Mouse (Mus musculus) liver, embryonic 14.5 days (tissue): Measurements from ENCODE around the gene Lrrc46. TPM values are rescaled to one million over a fixed set of nuclear protein-coding genes. Genes with fewer than 3 reads are reported as not detected.
A peak's percentile ranks its signal among the peaks of the same experiment; 100 is the strongest.

Source experiments
- ATAC-seq: fragments of 200-750 bp; cut with Nextera tagmentation; 2 replicates; pipeline ENCODE4 v1.8.0; 2017; ENCODE audit warnings: moderate number of reproducible peaks, mild to moderate bottlenecking, moderate library complexity; ENCODE audit not compliant: insufficient read depth
- DNase-seq, 3 experiments: peaks; one replicate each; pipeline ENCODE4 v3.0.0-alpha.2; 2012 to 2013; ENCODE audit warnings: low read depth in 3 of 3, low spot score in 3 of 3
- H3K27ac ChIP-seq: fragments of 300-500 bp; sonication (generic); 2 replicates; pipeline ENCODE4 v1.5.1; 2014; ENCODE audit warnings: moderate library complexity, mild to moderate bottlenecking, control low read depth, inconsistent platforms
- H3K27me3 ChIP-seq: fragments of 300-500 bp; sonication (generic); 2 replicates; pipeline ENCODE4 v1.6.1; 2014; ENCODE audit warnings: mild to moderate bottlenecking, low read length, moderate library complexity; ENCODE audit not compliant: control insufficient read depth, insufficient read depth
- H3K36me3 ChIP-seq: fragments of 300-500 bp; sonication (generic); replicated peaks from 2 replicates; pipeline ENCODE4 v1.6.1; 2014; ENCODE audit warnings: low read depth; ENCODE audit not compliant: control insufficient read depth, insufficient read depth
- H3K4me1 ChIP-seq, 2 experiments: fragments of 200-500 bp in 1 of 2; fragments of 300-500 bp in 1 of 2; sonication (generic) in 1 of 2; replicated peaks; 2 replicates each; pipeline ENCODE4 v1.6.1; 2012 to 2014; ENCODE audit warnings: antibody characterized with exemption in 1 of 2, inconsistent platforms in 1 of 2, low read length in 1 of 2; ENCODE audit not compliant: control insufficient read depth in 2 of 2, insufficient read depth in 2 of 2
- H3K4me2 ChIP-seq: fragments of 300-500 bp; sonication (generic); 2 replicates; pipeline ENCODE4 v1.6.1; 2014; ENCODE audit warnings: low read depth, mild to moderate bottlenecking, control low read depth, moderate library complexity
- H3K4me3 ChIP-seq, 2 experiments: fragments of 200-500 bp in 1 of 2; fragments of 300-500 bp in 1 of 2; sonication (generic) in 1 of 2; 2 replicates each; pipeline ENCODE4 v1.5.1; 2012 to 2014; ENCODE audit warnings: low read depth in 2 of 2, low read length in 2 of 2, mild to moderate bottlenecking in 2 of 2, control low read depth in 1 of 2, inconsistent platforms in 1 of 2, moderate library complexity in 1 of 2; ENCODE audit not compliant: insufficient read depth in 1 of 2
- H3K9ac ChIP-seq: fragments of 300-500 bp; sonication (generic); replicated peaks from 2 replicates; pipeline ENCODE4 v1.6.1; 2014; ENCODE audit warnings: mild to moderate bottlenecking, control low read depth, moderate library complexity
- H3K9me3 ChIP-seq: fragments of 300-500 bp; sonication (generic); 2 replicates; pipeline ENCODE4 v1.6.1; 2016; ENCODE audit warnings: low read length, mixed read lengths; ENCODE audit not compliant: control insufficient read depth
- CTCF ChIP-seq: IDR thresholded peaks from 2 replicates; pipeline ENCODE4 v1.5.1; 2016; ENCODE audit warnings: antibody characterized with exemption, low read depth, control low read depth
- EP300 ChIP-seq: IDR thresholded peaks from 2 replicates; pipeline ENCODE4 v1.6.1; 2016; ENCODE audit warnings: antibody characterized with exemption, low read depth
- WGBS: fragments of 180-500 bp; shearing (Covaris S2); extraction: QIAGEN DNeasy Blood & Tissue Kit; methylation state at CpG from one replicate; pipeline ENCODE4 v1.1.7; 2014; ENCODE audit not compliant: insufficient replicate concordance; 5-methylcytosine and 5-hydroxymethylcytosine counted together
- polyA plus RNA-seq, 2 experiments: library from polyadenylated mRNA; depleted of rRNA in 1 of 2; stranded (reverse) in 1 of 2; unstranded in 1 of 2; fragments of >200 nt; fragmentation: Nextera tagmentation in 1 of 2; extraction: Ambion mirVana in 1 of 2; gene quantifications; 2 replicates each; pipeline versions ENCODE4 v1.2.1 to v1.2.3; 2012 to 2014

Lrrc46 gene
- polyA plus RNA-seq, 2 experiments, result 0.20 to 0.28 TPM

- Histone ChIP-seq H3K9ac (peak overlapping the region; percentile 34; the same call in 1 of the 2 replicates), H3K27me3 (peaks cover 77% of the 10 kb centered on the region), H3K9me3 (no peaks in the 10 kb centered on the region), H3K4me1 (no peaks in the 10 kb centered on the region; a peak in 1 of 4 replicates), H3K4me3 (peak overlapping the region; percentile 37 to 56), H3K27ac (no peak overlapping the region), H3K36me3 (no peaks in the 10 kb centered on the region), H3K4me2 (peak overlapping the region; percentile 82)
- under 1% methylated on average over 50 of the region's 50 CpGs for WGBS
- ATAC-seq (peak; percentile 50; the same call in 1 of the 2 replicates), DNase-seq (peak in 1 of 3 experiments; percentile 22)
- TF ChIP-seq CTCF (peak; percentile 74), EP300 (no peak)
Measured at GRCm38 (mm10) chr11:97021873-97022484, 19.2 kb downstream of the Lrrc46 start.

- Histone ChIP-seq H3K4me3 (peak overlapping the region in 1 of 2 experiments; percentile 56; a peak in 2 of 4 replicates), H3K27ac (no peak overlapping the region), H3K36me3 (no peaks in the 10 kb centered on the region), H3K4me1 (no peaks in the 10 kb centered on the region; a peak in 1 of 4 replicates), H3K4me2 (peak overlapping the region; percentile 82), H3K9me3 (no peaks in the 10 kb centered on the region), H3K27me3 (peaks cover 85% of the 10 kb centered on the region), H3K9ac (no peak overlapping the region)
- TF ChIP-seq CTCF (no peak), EP300 (no peak)
- DNase-seq (no peak), ATAC-seq (no peak)
- WGBS, result 3% methylated on average over 27 of the region's 27 CpGs
Measured at GRCm38 (mm10) chr11:97021121-97021765, 20.0 kb downstream of the Lrrc46 start.

GRCm38 (mm10) chr11:97019345-97019708, 21.9 kb downstream of the Lrrc46 start:
- no peak overlapping the region for H3K4me2 ChIP-seq
- H3K27me3 ChIP-seq, result peaks cover 94% of the 10 kb centered on the region
- H3K9me3 ChIP-seq, result no peaks in the 10 kb centered on the region
- H3K9ac ChIP-seq, result no peak overlapping the region
- DNase-seq (no peak), ATAC-seq (no peak)
- H3K36me3 ChIP-seq, result no peaks in the 10 kb centered on the region
- WGBS, result 5% methylated on average over 13 of the region's 13 CpGs
- H3K27ac ChIP-seq, result no peak overlapping the region
- no peak for TF ChIP-seq CTCF
- TF ChIP-seq EP300, result no peak
- H3K4me1 ChIP-seq, result no peaks in the 10 kb centered on the region; a peak in 1 of 4 replicates
- no peak overlapping the region for H3K4me3 ChIP-seq

- H3K9ac ChIP-seq, result no peak overlapping the region
- peak overlapping the region in 1 of 2 experiments; percentile 8; a peak in 1 of 4 replicates for H3K4me3 ChIP-seq
- H3K27me3 ChIP-seq, result peaks cover 90% of the 10 kb centered on the region
- no peak for TF ChIP-seq CTCF
- no peak for TF ChIP-seq EP300
- H3K4me1 ChIP-seq, result no peaks in the 10 kb centered on the region; a peak in 1 of 4 replicates
- H3K27ac ChIP-seq, result no peak overlapping the region
- H3K36me3 ChIP-seq, result no peaks in the 10 kb centered on the region
- no peaks in the 10 kb centered on the region for H3K9me3 ChIP-seq
- no peak for ATAC-seq
- no peak for DNase-seq
- WGBS, result 1% methylated on average over 63 of the region's 68 CpGs
- H3K4me2 ChIP-seq, result peak overlapping the region; percentile 33; the same call in 1 of the 2 replicates
Measured at GRCm38 (mm10) chr11:97018583-97019344, 22.4 kb downstream of the Lrrc46 start.
